Mouse (Mus musculus) thymus, postnatal 36 days (tissue): ENCODE measurements around the gene Nupr1.
A peak's percentile ranks its signal among the peaks of the same experiment; 100 is the strongest.

Experiments
- DNase-seq, 2 experiments: peaks; one replicate each; pipeline ENCODE4 v3.0.0; 2022; ENCODE audit warnings: mixed read lengths in 2 of 2

Gene Nupr1

GRCm38 (mm10) chr7:126642545-126643243 lies 12.0 kb upstream of the Nupr1 start:
- no peak for DNase-seq

DNA sequence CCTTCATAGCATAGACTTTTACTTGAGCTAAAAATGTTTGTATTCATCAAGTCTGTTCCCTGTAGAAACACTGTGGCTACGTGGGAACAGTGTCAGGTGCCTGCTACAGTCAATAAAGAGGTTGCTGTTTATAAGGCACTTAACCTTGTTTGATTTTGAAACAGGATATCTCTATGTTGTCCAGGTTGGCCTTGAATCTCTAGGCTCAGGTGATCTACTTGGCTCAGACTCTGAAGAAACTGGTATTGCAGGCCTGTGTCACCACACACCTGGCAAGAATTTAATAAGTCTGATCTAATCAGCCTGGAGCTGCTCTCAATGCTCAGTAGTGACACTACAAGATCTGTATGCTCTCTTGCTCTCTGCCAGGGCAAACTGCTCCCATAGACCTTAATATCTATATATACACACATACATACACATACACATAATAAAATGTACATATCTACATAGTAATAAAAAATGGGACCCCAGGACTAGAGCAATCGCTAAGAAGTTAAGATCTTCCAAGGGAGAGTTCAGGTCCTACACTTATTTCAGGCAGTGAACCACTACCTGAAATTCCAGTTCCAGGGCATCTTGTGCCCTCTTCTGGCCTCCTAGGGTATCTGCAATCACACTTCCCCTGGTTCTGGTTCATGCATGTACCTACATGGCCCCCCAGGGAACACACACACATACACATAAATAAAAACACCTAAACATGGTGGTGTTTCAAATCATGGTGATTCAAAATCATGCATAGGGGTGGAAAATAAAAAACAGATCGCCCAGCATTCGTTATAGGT lies 6.3 kb upstream of the Nupr1 start:
- DNase-seq = peak; percentile 18 to 37

GRCm38 (mm10) chr7:126635375-126635774 lies 4.7 kb upstream of the Nupr1 start:
- DNase-seq = no peak

GRCm38 (mm10) chr7:126632478-126632877 lies 1.8 kb upstream of the Nupr1 start:
- no peak for DNase-seq

- no peak for DNase-seq
Observed at GRCm38 (mm10) chr7:126629915-126630314, 746 bp downstream of the Nupr1 start.

GRCm38 (mm10) chr7:126628111-126628510 lies 2.5 kb downstream of the Nupr1 start:
- DNase-seq = no peak

DNA sequence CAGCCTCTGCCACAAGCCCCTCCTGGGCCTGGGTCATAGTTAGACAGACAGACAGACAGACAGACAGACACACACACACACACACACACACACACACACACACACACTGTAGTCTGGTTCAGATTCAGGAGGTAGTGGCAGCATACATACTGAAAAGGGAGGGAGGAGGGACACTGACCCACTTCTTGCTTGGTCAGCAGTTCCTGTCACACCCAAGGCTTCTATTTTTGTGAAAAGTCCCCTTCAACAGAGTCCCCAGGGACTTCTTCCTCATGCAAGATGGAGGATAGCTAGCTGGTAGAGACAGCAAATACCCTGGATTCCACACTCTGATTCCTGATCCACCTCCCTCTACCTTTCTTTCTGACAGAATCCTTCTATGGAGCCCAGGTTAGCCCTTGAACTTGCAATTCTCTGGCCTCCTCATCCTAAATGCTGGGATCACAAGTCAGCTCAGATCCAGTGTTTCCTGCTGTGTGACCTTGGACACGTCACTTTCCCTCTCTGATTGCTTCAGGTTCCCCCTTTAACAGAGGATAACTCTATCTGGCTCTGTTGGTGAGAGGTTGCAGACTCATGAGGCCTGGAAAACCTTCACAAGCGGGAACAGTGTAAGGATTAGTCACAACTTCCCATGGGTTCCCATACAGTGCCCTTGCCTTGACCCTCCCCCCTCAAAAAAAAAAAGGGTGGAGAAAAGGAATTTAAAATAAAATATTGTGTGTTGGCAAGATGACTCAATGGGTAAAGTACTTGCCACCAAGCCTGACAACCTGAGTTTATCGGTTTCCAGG lies 4.7 kb downstream of the Nupr1 start:
- no peak for DNase-seq

GRCm38 (mm10) chr7:126625369-126625768 lies 5.3 kb downstream of the Nupr1 start:
- no peak for DNase-seq

- no peak for DNase-seq
Observed at GRCm38 (mm10) chr7:126624774-126625173, 5.9 kb downstream of the Nupr1 start.

GRCm38 (mm10) chr7:126623381-126623780 lies 7.3 kb downstream of the Nupr1 start:
- DNase-seq = no peak

GRCm38 (mm10) chr7:126621452-126622359 lies 9.0 kb downstream of the Nupr1 start:
- no peak for DNase-seq

DNA sequence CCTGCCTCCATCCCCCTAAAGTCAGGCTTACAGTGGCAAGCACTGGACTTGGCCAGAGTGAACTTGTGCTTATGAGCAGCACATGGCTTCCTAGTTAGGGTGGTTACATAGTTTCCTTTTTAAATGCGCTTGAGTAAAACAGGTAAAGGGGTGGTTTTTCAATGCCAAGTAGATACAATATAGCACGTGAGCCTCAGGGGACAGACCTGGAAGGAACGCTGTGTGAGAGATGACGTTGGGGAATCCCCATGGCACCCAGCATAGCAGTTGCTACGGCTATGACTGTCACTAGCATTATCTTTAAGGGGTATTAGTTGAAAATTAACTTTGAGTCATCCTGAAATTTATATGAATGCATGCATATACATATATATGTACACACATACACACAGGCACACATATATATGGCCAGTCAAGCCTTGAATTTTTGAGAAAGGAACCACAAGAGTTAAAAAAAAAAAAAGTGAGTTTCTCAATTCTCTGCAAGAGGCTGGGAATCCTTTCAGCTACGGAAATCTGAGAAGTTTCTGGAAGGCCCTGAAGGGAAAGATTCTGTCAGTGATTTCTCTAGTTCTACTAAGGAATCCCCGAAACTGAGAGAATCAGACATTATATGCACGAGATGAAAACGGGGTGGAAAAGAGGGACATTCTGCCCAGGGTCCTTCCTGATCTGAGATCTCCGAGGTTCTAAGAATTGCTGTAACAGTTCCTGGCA lies 10.9 kb downstream of the Nupr1 start:
- DNase-seq = no peak

- no peak for DNase-seq
Observed at GRCm38 (mm10) chr7:126616707-126617106, 14.0 kb downstream of the Nupr1 start.

DNA sequence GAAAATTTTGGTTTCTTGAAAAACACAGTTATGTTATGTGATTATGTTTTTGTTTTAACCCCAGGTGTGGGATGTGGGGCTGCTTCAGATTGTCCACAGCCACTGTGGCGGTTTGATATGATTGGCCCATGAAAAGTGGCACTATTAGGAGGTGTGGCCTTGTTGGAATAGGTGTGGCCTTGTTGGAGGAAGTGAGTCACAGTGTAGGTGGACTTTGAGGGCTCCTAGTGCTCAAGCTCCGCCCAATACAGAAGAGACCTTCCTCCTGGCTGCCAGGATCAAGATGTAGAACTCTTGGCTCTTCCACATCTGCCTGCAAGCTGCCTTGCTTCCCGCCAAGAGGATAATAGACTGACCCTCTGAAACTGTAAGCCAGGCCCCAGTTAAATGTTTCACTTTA lies 17.9 kb downstream of the Nupr1 start:
- no peak for DNase-seq

GRCm38 (mm10) chr7:126607796-126608195 lies 22.9 kb downstream of the Nupr1 start:
- DNase-seq = no peak

DNA sequence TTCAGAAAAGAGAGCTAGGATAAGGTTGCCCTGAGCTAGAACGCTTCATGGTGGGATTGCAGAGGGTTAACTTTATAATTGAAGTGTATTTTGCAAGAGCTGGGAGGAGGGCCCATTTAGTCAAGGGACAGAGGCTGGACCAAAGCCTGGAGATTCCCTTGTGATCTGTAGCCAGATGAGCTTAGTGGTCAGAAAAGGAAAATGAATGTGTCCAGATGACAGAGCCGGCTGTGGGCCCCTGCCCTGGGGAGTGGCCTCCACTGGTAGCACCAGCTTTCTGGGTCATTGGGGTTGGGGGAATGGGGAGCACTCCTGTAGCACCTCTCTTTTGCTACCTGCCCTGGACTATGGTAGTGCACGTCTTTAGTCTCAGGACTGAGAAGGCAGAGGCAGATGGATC lies 23.6 kb downstream of the Nupr1 start:
- no peak for DNase-seq

DNA sequence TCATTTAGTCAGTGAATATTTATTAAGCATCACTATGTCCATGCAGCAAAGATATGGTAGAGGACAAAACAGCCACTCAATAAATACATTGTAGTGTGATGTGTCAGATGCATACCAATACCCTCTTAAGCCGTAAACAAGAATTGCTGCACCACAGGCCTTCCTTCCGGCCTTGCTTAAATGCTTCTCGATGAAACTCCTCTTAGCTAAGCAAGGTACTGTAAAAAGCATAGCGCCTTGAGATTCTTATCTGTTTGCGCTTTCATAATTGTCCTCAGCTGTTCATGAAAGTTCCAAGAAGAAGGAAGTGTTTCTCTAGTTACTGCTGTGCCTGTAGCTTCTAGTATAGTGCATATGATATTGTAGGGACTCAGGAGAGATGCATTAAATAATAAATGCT lies 24.1 kb downstream of the Nupr1 start:
- no peak for DNase-seq

GRCm38 (mm10) chr7:126602650-126603049 lies 28.0 kb downstream of the Nupr1 start:
- DNase-seq = no peak

DNA sequence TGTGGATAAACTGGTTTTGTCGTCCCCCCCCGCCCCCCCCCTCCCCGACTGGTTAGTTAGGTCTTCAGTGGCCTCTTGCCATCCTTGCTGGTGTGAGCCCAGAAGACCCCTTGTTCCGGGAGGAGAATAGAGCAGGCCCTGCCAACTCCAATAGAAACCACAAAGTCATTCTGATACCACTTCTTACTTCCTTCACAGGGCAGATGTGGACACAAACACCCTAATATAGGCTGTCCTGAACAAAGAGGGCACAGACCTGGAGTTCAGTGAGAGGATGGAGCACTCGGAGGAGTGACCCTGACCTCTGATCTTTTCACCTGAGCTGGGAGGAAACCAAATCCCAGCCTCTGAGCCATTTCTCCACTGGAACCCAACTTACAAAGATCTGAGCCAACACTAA lies 28.8 kb downstream of the Nupr1 start:
- DNase-seq = no peak

GRCm38 (mm10) chr7:126598919-126599318 lies 31.7 kb downstream of the Nupr1 start:
- no peak for DNase-seq

- no peak for DNase-seq
Observed at GRCm38 (mm10) chr7:126596414-126596813, 34.2 kb downstream of the Nupr1 start.

DNA sequence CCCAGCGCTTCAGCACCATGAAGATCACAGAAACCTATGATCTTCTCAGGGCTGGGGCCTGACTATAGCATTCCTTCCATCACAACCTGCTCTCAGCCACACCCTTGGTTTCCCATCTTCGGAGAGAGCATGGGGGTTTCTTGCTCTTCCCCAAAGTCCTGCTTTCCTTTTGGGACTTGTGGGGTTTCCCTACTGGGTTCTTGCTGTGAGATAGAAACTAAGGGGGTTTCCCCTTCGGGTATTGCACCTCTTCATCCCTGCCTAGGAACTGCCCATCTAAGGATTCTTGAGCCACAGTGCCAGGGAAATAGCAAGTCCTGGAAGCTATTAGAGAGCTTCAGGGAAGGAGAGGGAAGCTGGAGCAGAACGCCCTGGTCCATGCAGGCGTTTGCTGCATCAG lies 34.8 kb downstream of the Nupr1 start:
- no peak for DNase-seq
